Mouse (Mus musculus) retina, postnatal 1 day (tissue): ENCODE data around the gene D5Ertd579e.

Experiments used
- DNase-seq: peaks from one replicate; pipeline ENCODE4 v3.0.0-alpha.2; 2012

D5Ertd579e gene

DNA sequence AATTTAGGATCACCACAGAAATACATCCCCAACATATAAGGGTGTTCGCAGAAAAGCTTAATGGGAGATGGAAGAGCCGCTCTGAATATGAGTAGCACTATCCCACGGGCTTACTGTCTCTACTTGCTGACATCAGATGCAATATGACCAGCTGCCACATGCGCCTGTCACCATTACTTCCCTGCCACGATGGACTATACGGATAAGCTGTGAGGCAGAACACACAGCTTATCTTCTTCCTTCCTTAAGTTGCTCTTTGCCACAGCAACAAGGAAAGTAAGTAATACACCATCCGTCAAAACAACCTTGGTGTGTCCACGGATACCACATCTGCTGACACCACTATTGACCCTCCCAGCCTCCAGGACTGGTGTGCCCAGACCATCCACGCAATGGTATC, 131.3 kb downstream of the D5Ertd579e start:
- no peak for DNase-seq

DNA sequence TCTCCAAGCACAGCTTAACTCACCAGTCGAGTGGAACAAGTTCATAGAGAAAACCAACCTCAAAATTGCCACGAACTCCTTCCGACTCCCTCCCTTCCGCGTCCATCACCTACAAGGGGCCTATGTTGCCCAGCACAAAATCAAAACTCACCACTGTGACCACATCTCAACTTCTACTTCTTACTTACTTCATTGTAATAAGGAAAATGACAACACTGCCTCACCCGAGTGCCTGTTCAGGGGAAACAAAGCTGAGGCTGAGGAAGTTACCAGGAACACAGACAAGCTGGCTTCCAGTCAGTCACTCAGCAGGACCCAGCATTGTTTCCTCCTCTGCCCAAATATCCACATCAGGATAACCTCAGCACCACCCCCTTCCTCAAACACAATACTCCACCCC, 132.1 kb downstream of the D5Ertd579e start:
- no peak for DNase-seq

DNA sequence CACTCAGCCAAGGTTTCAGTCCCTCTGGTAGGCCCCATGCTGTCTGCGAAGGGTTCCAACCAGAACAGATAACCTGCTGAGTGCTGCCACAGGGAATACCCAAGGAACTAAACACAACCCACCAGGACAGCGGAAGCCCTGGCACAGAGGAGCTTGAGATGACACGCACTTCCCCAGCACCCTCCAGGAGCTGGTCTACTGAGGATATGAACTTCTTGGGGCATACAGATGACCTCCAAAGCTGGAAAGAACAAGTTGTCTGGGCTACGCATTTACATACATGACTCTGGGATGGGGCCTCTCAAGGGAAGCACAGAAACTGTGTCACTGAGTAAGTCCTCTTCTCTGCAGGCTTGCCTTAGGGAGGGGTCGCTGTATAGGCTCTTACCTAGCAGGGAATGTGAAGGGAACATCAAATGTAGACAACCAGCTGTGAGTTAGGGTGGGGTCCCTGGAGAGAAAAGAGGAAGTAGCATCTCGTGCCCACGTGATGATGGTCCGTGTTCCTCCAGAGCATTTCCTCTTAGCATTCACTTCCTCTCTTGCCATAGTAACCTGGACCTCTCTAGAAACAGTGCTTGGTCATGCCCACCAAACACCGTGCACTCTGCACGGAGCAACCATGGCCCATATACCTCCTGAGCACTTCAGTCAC, 132.9 kb downstream of the D5Ertd579e start:
- DNase-seq = no peak

DNA sequence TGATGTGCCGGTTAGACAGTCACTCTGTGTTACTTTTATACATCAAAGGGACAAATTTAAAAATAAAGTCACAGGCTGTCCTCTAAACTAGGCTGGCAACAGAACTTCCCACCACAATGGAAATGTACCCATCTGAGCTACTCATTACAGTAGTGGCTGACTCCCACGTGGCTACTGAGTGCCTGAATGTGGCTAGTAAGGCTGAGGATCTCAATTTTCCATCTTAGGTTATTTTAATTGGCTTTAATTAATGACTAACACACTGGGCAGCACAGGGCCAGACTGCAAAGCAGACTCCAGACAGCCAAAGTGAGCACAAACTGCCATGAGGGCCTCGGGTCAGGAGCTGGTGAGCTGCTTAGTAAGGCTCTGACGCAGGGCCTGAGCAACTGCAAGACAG, 134.3 kb downstream of the D5Ertd579e start:
- no peak for DNase-seq

DNA sequence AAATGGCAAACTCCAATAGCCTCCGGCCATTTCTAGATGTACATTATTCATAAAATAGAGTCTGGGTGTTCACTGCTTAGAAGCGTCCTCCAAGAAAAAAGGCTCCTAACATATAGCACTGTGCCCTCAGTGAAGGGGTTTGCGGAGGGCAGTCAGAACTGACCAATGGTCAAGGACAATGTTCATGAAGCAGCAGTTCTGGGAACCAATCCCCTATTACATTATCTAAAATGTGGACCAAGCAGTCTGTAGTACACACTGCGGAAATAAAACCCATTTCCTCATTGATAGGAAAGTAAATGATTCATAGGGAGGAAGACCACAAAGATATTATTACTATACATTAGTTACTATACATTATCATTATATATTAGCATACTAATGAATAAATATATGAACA, 135.3 kb downstream of the D5Ertd579e start:
- DNase-seq = no peak

DNA sequence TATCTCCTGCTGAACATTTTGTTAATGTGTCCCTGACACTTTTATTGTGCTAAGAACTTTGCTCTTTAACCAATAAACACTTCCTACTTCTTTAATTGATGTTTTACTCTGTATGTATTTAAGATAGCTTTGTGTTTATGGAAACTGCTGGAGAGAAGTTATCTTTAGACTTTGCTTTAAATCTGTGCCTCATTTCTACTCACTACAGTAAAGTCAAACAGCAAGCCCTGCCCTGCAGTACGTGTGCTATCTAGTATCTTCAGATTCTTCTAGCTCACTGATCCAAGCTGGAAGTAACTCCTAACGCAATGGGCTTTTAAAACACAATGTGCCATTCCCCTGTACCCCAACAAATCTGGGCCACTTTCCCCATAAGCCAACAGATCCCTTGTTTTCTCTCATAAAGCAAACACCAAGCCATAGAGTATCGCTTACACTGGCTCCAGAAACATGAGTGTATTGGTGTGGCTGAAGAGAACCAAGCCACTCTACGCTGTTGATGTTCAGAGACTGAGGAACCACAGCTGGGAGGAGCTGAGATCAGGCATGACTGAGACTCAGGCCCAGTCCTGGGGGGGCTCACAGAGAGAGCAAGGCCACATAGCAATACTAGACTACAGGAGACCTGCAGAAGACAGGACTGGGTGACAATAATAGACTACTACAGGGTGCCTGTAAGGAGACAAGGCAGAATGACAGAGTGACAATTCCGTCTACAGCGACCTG, 136.2 kb downstream of the D5Ertd579e start:
- DNase-seq = no peak

DNA sequence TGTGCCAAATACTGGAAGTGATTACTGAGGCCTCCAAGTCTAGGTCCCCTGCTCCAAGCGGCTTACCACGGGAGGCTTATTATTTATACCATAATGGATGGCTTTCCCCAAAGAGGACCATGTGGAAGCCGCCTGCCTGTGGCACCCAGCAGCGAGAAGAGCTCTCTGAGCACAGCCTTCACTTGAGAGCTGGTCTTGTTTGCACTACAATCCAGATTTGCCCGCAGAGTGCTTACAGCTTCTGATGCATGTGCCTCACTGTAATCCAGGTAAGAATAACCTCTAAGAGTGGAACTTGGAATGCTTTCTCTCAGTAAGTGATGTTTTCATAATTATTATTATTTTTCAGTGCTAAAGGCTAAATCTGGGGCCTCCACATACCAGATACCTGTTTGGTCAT, 136.7 kb downstream of the D5Ertd579e start:
- DNase-seq = peak; percentile 11

DNA sequence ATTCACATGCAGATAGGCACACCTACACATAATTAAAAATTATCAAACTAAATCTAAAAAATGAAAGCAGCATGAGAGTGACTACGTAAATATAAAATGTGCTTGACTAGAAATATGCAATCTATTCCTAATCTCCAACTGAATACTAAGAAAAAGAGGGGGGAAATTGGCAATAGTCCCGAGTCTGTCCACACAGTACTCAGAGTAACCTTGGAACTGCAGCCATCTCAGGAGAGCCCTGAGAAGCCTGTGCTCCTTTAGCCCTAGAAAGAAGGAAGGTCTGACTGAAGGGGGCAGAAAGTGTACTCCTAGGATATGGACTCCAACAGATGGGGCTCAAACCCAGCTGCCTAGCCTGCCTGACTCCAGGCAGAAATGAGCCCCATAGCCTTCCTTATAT, 137.3 kb downstream of the D5Ertd579e start:
- no peak for DNase-seq

DNA sequence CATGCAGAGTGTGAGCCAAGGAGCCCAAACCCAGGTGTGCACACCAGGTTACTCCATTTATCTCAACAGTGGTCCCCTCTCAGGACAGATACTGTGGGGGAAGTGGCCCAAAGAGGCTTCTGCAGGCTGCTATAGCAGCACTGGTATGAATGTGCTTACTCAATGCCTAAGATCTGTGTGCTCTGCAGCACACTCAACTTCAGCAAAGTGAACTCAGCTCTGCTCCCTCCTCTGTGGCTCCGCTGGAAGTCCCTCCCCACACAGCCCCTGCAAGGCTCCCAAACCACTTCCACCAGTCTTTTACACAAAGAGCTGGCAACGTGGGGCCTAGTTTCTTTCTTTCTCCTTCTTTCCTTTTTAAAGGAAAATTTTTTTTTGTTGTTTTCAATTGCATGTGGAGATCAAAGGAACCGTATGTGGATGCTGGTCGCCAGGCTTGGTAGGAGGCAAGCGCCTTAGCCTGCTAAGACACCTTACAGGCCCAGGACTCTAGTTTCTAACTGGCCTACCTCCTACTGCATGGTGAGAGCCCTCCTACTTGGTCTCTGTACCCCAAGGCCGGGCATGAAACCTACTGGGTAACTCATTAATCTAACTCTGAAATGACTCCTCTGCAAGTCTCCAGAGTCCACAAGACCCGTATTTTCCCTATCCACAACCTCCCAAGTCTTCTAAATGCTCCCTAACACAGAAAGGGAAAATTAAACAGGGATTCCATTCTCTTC, 138.1 kb downstream of the D5Ertd579e start:
- no peak for DNase-seq

DNA sequence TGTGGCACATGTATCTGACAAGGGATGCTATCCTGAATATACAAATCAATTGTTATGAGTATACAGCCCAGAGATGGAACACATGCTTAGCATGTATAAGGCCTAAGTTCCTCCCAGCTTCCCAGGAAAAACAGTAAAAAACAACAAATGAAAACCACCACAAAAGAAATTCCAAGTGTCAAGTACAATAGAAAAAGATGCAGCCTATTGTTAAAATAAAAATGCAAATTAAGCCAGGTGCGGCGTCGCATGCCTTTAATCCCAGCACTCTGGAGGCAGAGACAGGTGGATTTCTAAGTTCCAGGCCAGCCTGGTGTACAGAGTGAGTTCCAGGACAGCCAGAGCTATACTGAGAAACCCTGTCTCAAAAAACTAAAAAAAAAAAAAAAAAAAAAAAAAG, 138.9 kb downstream of the D5Ertd579e start:
- no peak for DNase-seq

DNA sequence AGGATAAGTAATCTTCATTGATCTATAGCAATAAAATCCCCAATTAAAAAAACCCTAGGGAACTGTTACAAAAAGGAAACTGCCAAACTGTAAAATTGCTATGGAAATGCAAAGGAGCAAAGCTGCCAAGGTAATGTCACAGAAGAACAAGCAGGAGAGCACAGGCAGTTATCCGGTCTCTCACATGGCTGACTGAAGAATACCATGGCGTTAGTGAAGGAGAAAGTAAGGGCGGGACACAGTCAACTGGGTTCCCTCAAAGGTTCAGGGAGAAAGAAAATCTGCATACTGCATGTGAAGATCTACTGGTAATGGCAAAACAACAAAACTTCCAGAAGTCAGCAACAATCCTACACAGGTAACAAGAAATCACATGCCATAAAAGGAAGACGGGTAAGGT, 139.5 kb downstream of the D5Ertd579e start:
- DNase-seq = no peak

DNA sequence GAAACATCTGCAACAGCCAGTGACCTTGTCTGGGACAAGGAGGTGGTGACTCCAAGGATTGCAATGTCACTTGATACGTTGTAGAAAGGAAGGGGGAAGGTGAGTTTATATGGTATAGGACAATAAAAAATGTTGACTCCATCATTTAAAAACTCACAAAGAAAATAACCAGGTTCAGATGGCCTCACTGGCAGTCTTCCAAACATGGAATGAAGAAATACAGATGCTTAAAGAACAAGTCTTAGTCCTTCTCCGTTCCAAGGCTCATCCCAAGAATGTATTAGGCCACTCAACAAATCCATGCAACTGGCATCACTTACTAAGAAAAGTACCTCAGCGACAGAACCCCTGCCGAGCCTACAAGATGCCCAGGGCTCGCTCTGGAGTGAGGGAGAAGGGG, 141.3 kb downstream of the D5Ertd579e start:
- DNase-seq = no peak

DNA sequence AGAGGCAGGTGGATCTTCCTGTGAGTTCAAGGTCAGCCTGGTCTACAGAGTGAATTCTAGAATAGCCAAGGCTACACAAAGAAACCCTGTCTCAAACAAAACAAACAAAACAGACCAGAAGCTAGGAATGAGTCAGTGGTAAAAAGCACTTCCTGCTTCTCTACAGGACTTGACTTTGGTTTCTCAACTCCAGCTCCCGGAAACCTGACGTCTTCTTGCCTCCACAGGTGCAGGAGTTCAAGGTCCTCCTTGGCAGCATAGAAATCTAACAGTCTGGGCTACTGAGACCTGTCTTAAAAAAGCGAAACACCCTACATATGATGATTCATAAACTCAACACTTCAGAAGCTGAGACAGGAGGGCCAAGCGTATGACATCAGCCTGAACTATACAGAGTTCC, 141.9 kb downstream of the D5Ertd579e start:
- DNase-seq = no peak

DNA sequence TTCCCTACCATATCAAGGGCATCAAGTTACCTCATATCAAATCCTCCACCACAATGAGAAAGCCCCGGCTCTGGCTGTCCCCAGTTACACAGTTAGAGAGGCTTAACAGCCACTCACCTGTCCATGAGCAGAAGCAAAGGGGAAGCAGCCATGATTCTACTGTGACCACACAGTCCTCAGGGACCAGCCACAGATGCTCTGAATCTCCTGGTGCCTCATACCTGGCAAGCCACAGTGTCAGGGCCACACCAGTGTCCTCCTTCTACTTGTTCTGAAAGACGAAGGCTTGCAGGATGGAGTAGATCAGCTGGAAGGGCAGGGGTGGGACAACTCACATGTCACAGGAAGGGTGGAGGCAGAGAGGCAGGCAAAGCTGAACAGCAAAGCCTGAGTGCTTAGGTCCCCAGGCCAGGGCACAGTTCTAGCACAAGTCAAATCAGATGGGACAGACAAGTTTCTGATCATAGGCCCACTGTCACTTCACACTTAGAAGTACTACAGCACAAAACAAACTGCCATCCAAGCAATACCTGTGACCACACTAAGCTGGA, 142.7 kb downstream of the D5Ertd579e start:
- no peak for DNase-seq

DNA sequence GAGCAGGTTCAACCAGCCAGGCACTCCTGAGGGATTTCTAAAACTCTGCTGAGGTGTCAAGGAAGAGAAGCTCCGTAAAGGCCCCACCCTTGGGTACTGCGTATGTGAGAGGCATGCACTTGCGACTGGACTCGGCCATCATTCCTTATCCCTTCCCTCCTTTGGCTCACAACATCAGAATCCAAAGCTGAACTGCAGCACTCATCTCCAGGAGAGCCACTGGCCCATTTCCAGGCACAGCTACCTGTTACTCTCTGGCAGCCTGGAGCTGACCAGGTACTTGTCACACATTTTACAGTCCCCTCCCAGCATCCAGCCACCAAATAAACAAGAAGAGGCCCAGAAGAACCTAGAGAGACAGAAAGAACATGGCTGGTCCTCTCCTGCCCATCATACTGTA, 143.4 kb downstream of the D5Ertd579e start:
- DNase-seq = no peak
